Mouse (Mus musculus) limb, embryonic 14.5 days (tissue): Measurements from ENCODE around the gene Fbxo10. TPM values are rescaled to one million over a fixed set of nuclear protein-coding genes. Genes with fewer than 3 reads are reported as not detected.
"Not testable (repeated sequence)": the region's sequence is repeated elsewhere in the genome, so short reads cannot be mapped to it uniquely, and the experiment has no call there.

Experiments
- ATAC-seq: fragments of 200-750 bp; cut with Nextera tagmentation; 2 replicates; pipeline ENCODE4 v1.8.0; 2017; ENCODE audit warnings: low read depth, moderate number of reproducible peaks, moderate TSS enrichment; ENCODE audit not compliant: low FRiP score
- DNase-seq: peaks from one replicate; pipeline ENCODE4 v3.0.0-alpha.2; 2015; ENCODE audit warnings: low spot score
- H3K27ac ChIP-seq: fragments of 300-500 bp; sonication (generic); replicated peaks from 2 replicates; pipeline ENCODE4 v1.5.1; 2014; ENCODE audit warnings: low read depth, mild to moderate bottlenecking, low read length, moderate library complexity, mixed read lengths
- H3K27me3 ChIP-seq: fragments of 300-500 bp; sonication (generic); 2 replicates; pipeline ENCODE4 v1.6.1; 2014; ENCODE audit warnings: low read length, mixed read lengths; ENCODE audit not compliant: control insufficient read depth, insufficient read depth
- H3K36me3 ChIP-seq: fragments of 300-500 bp; sonication (generic); 2 replicates; pipeline ENCODE4 v1.6.1; 2014; ENCODE audit warnings: mild to moderate bottlenecking, low read length, moderate library complexity, mixed read lengths; ENCODE audit not compliant: control insufficient read depth, insufficient read depth
- H3K4me1 ChIP-seq: fragments of 300-500 bp; sonication (generic); 2 replicates; pipeline ENCODE4 v1.6.1; 2014; ENCODE audit warnings: antibody characterized with exemption, low read length, mixed read lengths; ENCODE audit not compliant: control insufficient read depth, insufficient read depth
- H3K4me2 ChIP-seq: fragments of 300-500 bp; sonication (generic); replicated peaks from 2 replicates; pipeline ENCODE4 v1.6.1; 2014; ENCODE audit warnings: low read depth, mild to moderate bottlenecking, low read length, moderate library complexity; ENCODE audit not compliant: severe bottlenecking
- H3K4me3 ChIP-seq: fragments of 300-500 bp; sonication (generic); replicated peaks from 2 replicates; pipeline ENCODE4 v1.5.1; 2014; ENCODE audit warnings: low read length
- H3K9ac ChIP-seq: fragments of 300-500 bp; sonication (generic); 2 replicates; pipeline ENCODE4 v1.6.1; 2014; ENCODE audit warnings: mild to moderate bottlenecking, low read depth, low read length, moderate library complexity; ENCODE audit not compliant: severe bottlenecking
- H3K9me3 ChIP-seq: fragments of 300-500 bp; sonication (generic); 2 replicates; pipeline ENCODE4 v1.6.1; 2016; ENCODE audit warnings: low read length; ENCODE audit not compliant: control insufficient read depth
- POLR2A ChIP-seq: fragments of 200-500 bp; IDR thresholded peaks from 2 replicates; pipeline ENCODE4 v1.8.0; 2012; ENCODE audit warnings: inconsistent platforms, mild to moderate bottlenecking, moderate library complexity, borderline replicate concordance; ENCODE audit not compliant: insufficient read depth, insufficient read length; ENCODE audit errors: extremely low read depth
- WGBS: fragments of 180-500 bp; shearing (Covaris S2); extraction: QIAGEN DNeasy Blood & Tissue Kit; methylation state at CpG from one replicate; pipeline ENCODE4 v1.1.7; 2014; 5-methylcytosine and 5-hydroxymethylcytosine counted together
- polyA plus RNA-seq, 2 experiments: library from polyadenylated mRNA; depleted of rRNA in 1 of 2; stranded (reverse) in 1 of 2; unstranded in 1 of 2; fragments of >200 nt; fragmentation: Nextera tagmentation in 1 of 2; extraction: Ambion mirVana in 1 of 2; gene quantifications; 2 replicates each; pipeline versions ENCODE4 v1.2.1 to v1.2.3; 2012 to 2014

Gene Fbxo10
- polyA plus RNA-seq, 2 experiments, result 15.0 to 28.9 TPM

- H3K4me2 ChIP-seq, result no peak overlapping the region
- H3K4me3 ChIP-seq, result no peak overlapping the region
- TF ChIP-seq POLR2A, result no peak
- H3K27me3 ChIP-seq, result no peaks in the 10 kb centered on the region
- 30% methylated on average over 2 of the region's 2 CpGs for WGBS
- peaks cover 12% of the 10 kb centered on the region; the same call in 1 of the 2 replicates for H3K36me3 ChIP-seq
- H3K9ac ChIP-seq, result no peak overlapping the region
- DNase-seq (no peak), ATAC-seq (no peak)
- no peaks in the 10 kb centered on the region; the same call in 1 of the 2 replicates for H3K4me1 ChIP-seq
- no peak overlapping the region for H3K27ac ChIP-seq
- no peaks in the 10 kb centered on the region for H3K9me3 ChIP-seq
These were observed 18.2 kb downstream of the Fbxo10 start for GRCm38 (mm10) chr4:45066036-45066730.

- H3K9ac ChIP-seq, result no peak overlapping the region
- H3K4me1 ChIP-seq, result no peaks in the 10 kb centered on the region; the same call in 1 of the 2 replicates
- ATAC-seq, result no peak
- H3K27ac ChIP-seq, result no peak overlapping the region
- no peak overlapping the region for H3K4me3 ChIP-seq
- peaks cover 24% of the 10 kb centered on the region for H3K36me3 ChIP-seq
- no peak for TF ChIP-seq POLR2A
- H3K27me3 ChIP-seq, result no peaks in the 10 kb centered on the region
- DNase-seq, result no peak
- H3K9me3 ChIP-seq, result no peaks in the 10 kb centered on the region
- H3K4me2 ChIP-seq, result no peak overlapping the region
- WGBS, result 64% methylated on average over 2 of the region's 2 CpGs
These were observed 19.8 kb downstream of the Fbxo10 start for GRCm38 (mm10) chr4:45064577-45064976.

GRCm38 (mm10) chr4:45063836-45064235 is 20.6 kb downstream of the Fbxo10 start:
- not testable (repeated sequence) for H3K4me3 ChIP-seq, H3K9me3 ChIP-seq, DNase-seq, H3K9ac ChIP-seq, H3K4me2 ChIP-seq, ATAC-seq, H3K4me1 ChIP-seq, H3K27ac ChIP-seq, H3K27me3 ChIP-seq
- 83% methylated on average over 1 of the region's 1 CpGs for WGBS
- peaks cover 31% of the 10 kb centered on the region for H3K36me3 ChIP-seq

- TF ChIP-seq POLR2A, result no peak
- 87% methylated on average over 8 of the region's 8 CpGs for WGBS
- Histone ChIP-seq H3K4me2 (no peak overlapping the region), H3K36me3 (peaks cover 56% of the 10 kb centered on the region), H3K9ac (no peak overlapping the region), H3K4me1 (no peaks in the 10 kb centered on the region), H3K27me3 (no peaks in the 10 kb centered on the region), H3K27ac (no peak overlapping the region), H3K9me3 (no peaks in the 10 kb centered on the region), H3K4me3 (no peak overlapping the region)
- no peak for ATAC-seq
- DNase-seq, result no peak
These were observed 29.0 kb downstream of the Fbxo10 start for GRCm38 (mm10) chr4:45055451-45055850.

GRCm38 (mm10) chr4:45054862-45055261 is 29.5 kb downstream of the Fbxo10 start:
- WGBS, result 60% methylated on average over 3 of the region's 3 CpGs
- no peaks in the 10 kb centered on the region for H3K4me1 ChIP-seq
- no peak overlapping the region for H3K4me3 ChIP-seq
- DNase-seq, result no peak
- no peak overlapping the region for H3K27ac ChIP-seq
- ATAC-seq, result no peak
- H3K36me3 ChIP-seq, result peaks cover 50% of the 10 kb centered on the region
- H3K9me3 ChIP-seq, result no peaks in the 10 kb centered on the region
- no peak for TF ChIP-seq POLR2A
- no peak overlapping the region for H3K4me2 ChIP-seq
- H3K27me3 ChIP-seq, result no peaks in the 10 kb centered on the region
- no peak overlapping the region for H3K9ac ChIP-seq
